Mouse (Mus musculus) adrenal gland (tissue): ENCODE measurements at regions not wholly inside any gene's neighbourhood (a gene's known extent, or its start where the extent isn't known, plus 50 kb on each side); places are given as distances from the start of the nearest gene placed in this dataset.

Experiments used
- intact Hi-C: fragments of 180-260 bp; cut with DNase I; formaldehyde crosslinking; loops from one replicate; pipeline ENCODE4 v1.15.1; 2025

DNA sequence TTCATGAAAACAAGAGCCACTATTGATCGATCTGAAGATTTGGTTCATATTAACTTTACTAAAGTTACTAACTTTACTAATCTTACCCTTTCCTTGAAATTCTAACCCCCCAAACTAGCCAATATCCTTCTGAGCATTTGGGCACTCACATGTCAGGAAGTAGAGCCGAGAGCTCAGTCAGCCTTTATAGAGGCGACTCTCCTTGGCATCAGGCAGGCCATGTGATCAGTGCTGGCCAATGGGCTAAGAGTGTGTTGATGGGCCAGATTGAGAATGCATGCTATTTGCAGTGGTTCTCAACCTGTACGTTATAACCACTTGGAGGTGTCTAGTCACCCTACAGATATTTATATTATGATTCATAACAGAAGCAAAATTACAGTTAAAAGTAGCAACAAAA lies 69.6 kb upstream of the Slc35b4 start:
- intact Hi-C loops: no loop called here

- intact Hi-C loops: no loop called here
Measured at GRCm38 (mm10) chr6:34243001-34243400, 66.1 kb upstream of the Slc35b4 start.

GRCm38 (mm10) chr6:34242486-34242885 lies 65.6 kb upstream of the Slc35b4 start:
- intact Hi-C loops: no loop called here

- intact Hi-C loops: no loop called here
Measured at GRCm38 (mm10) chr6:34235132-34235531, 58.2 kb upstream of the Slc35b4 start.

DNA sequence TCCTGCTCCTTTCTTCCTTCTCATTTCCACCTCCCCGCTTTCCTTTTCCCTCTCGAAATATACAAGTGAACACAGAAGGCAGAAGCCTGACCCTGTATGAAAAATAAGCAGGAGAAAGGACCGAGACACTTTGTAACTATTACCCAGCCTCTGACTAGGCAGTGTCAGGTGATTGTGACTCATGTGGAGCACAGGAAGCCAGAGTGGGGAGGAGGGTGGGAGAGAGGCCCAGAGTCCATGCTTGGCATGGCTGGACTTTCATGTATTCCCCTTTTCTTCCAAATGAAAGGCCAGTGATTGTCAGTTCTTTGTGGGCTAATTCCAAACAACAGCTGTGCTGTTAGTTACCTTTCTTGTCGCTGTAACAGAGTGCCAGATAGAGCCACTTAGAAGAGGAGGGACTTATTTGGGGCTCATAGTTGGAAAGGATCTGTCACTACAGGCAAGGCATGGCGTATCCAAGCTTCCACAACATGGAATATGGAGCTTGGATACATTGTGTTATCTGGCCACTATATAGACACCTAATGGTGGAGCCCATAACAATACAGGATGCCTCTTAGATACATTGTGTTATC lies 57.6 kb upstream of the Slc35b4 start:
- intact Hi-C loops: loop anchor here (5.0 kb wide), 1 partner anchor 43 kb away; no protein-coding TSS in a partner anchor

GRCm38 (mm10) chr6:34230768-34231381 lies 54.0 kb upstream of the Slc35b4 start:
- intact Hi-C loops: loop anchor here (5.0 kb wide), 1 partner anchor 46 kb away; no protein-coding TSS in a partner anchor

- intact Hi-C loops: no loop called here
Measured at GRCm38 (mm10) chr6:34227131-34227530, 50.2 kb upstream of the Slc35b4 start.
